Mouse (Mus musculus): Measurements from ENCODE around the gene Gm10300.

- TF ChIP-seq CTCF (IDR thresholded peaks at IDR 0.05) (peak; percentile 64), EP300 (IDR thresholded peaks at IDR 0.05) (no peak)
Observed at GRCm38 (mm10) chr4:132101152-132101551, 26.7 kb downstream of the Gm10300 start.

Data from lung, postnatal 0 days (tissue).